Mouse (Mus musculus) kidney, adult 2 months (tissue): ENCODE measurements around the gene Hspb11. TPM values are rescaled to one million over a fixed set of nuclear protein-coding genes. Genes with fewer than 3 reads are reported as not detected.

Source experiments
- DNase-seq: peaks from one replicate; pipeline ENCODE4 v3.0.0; 2021
- H3K27ac ChIP-seq: fragments of 200-500 bp; 2 replicates; pipeline ENCODE4 v1.5.1; 2012; ENCODE audit warnings: low read depth, low read length, control low read depth, inconsistent platforms; ENCODE audit not compliant: insufficient read depth
- H3K27me3 ChIP-seq: fragments of 200-500 bp; replicated peaks from 2 replicates; pipeline ENCODE4 v1.6.1; 2012; ENCODE audit warnings: mild to moderate bottlenecking, moderate library complexity, low read length, inconsistent platforms; ENCODE audit not compliant: control insufficient read depth, insufficient read depth
- H3K36me3 ChIP-seq: fragments of 200-500 bp; 2 replicates; pipeline ENCODE4 v1.6.1; 2012; ENCODE audit warnings: mild to moderate bottlenecking, moderate library complexity, low read length, inconsistent platforms; ENCODE audit not compliant: control insufficient read depth, insufficient read depth
- H3K4me1 ChIP-seq: fragments of 200-500 bp; 2 replicates; pipeline ENCODE4 v1.6.1; 2011; ENCODE audit warnings: low read length; ENCODE audit not compliant: control insufficient read depth, insufficient read depth
- H3K4me3 ChIP-seq: fragments of 200-500 bp; 2 replicates; pipeline ENCODE4 v1.5.1; 2011; ENCODE audit warnings: mild to moderate bottlenecking, low read depth, low read length, control low read depth; ENCODE audit not compliant: insufficient read depth
- CTCF ChIP-seq: fragments of 200-500 bp; conservative IDR thresholded peaks from 2 replicates; pipeline ENCODE4 v1.5.1; 2011; ENCODE audit warnings: low read depth, mild to moderate bottlenecking, control low read depth, low read length, moderate library complexity, mixed read lengths; ENCODE audit not compliant: insufficient read depth, insufficient read length
- POLR2A ChIP-seq: fragments of 200-500 bp; IDR thresholded peaks from one replicate; pipeline ENCODE4 v1.6.1; 2011; ENCODE audit warnings: low read depth, low read length, control low read depth
- WGBS: fragments of 180-500 bp; shearing (Covaris S2); methylation state at CpG from one replicate; pipeline ENCODE4 v1.1.7; 2018; 5-methylcytosine and 5-hydroxymethylcytosine counted together
- polyA plus RNA-seq: library from polyadenylated mRNA; depleted of rRNA; stranded (reverse); fragments of >200 nt; gene quantifications from 2 replicates; pipeline ENCODE4 v1.2.3, GENCODE M21; 2012

The Hspb11 gene
- polyA plus RNA-seq, 1 experiment: 7.1 TPM

- no peaks in the 10 kb centered on the region for H3K4me1 ChIP-seq
- H3K27ac ChIP-seq: no peak overlapping the region
- H3K4me3 ChIP-seq: no peak overlapping the region
- TF ChIP-seq POLR2A: no peak
- no peak for TF ChIP-seq CTCF
- H3K27me3 ChIP-seq: no peaks in the 10 kb centered on the region
- no peaks in the 10 kb centered on the region for H3K36me3 ChIP-seq
- DNase-seq: no peak
- WGBS: 84% methylated on average over 9 of the region's 9 CpGs
These were observed 35.8 kb upstream of the Hspb11 start for GRCm38 (mm10) chr4:107217574-107217973.

- TF ChIP-seq POLR2A: no peak
- no peak for TF ChIP-seq CTCF
- Histone ChIP-seq H3K4me1 (no peaks in the 10 kb centered on the region), H3K27me3 (no peaks in the 10 kb centered on the region), H3K36me3 (no peaks in the 10 kb centered on the region), H3K27ac (no peak overlapping the region), H3K4me3 (no peak overlapping the region)
- WGBS: 74% methylated on average over 5 of the region's 5 CpGs
- no peak for DNase-seq
These were observed 31.9 kb upstream of the Hspb11 start for GRCm38 (mm10) chr4:107221524-107221923.

DNA sequence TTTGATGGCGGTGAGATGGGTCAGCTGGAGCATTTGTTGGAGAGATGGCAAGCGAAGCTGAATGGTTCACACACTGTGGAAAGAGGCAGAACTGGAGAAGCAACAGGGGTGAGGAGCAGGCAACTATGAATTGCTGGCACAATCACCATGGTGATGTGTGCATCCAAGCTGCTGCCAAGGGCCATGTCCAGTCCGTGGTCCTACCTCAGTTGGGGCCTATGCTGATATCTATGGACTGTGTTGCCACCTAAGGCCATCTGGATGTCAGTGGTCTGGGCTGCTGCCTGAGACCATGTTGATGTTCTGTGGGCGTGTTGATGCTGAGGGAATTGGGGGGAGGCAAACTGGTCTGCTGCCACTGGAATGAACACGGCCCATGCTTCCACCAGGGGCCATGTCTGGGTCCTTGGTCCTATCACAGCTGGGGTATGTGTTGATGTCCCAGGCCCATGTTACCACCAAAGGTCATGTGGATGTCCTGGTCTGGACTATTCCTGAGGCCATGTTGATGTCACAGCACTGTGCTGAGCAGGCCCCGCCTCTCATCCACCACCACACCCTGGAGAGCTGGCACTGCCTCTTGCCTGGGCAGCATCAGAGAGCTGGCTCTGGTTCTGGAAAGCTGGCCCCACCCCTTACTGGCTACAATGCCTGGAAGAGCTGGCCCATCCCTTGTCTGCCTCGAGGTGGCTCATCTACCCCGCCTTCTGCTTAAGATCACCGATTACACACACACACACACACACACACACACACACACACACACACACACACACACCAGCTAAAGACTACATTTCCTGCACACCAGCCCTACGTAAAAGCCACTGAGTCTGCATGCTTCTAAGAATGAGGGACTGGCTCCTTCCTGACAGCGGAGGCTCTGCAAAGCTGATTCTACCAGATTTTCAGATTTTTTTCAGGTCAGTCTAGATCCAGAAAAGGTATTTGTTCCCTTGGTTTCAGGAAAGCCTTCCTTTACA, 29.9 kb upstream of the Hspb11 start:
- H3K27ac ChIP-seq: no peak overlapping the region
- H3K4me3 ChIP-seq: no peak overlapping the region
- H3K27me3 ChIP-seq: no peaks in the 10 kb centered on the region
- TF ChIP-seq CTCF: no peak
- no peak for TF ChIP-seq POLR2A
- no peaks in the 10 kb centered on the region for H3K4me1 ChIP-seq
- 82% methylated on average over 11 of the region's 11 CpGs for WGBS
- peak; percentile 19 for DNase-seq
- H3K36me3 ChIP-seq: no peaks in the 10 kb centered on the region

GRCm38 (mm10) chr4:107226313-107226712, 27.1 kb upstream of the Hspb11 start:
- TF ChIP-seq POLR2A (no peak), CTCF (no peak)
- no peak overlapping the region for H3K4me3 ChIP-seq
- no peaks in the 10 kb centered on the region for H3K4me1 ChIP-seq
- DNase-seq: no peak
- H3K27me3 ChIP-seq: no peaks in the 10 kb centered on the region
- 87% methylated on average over 2 of the region's 2 CpGs for WGBS
- H3K36me3 ChIP-seq: no peaks in the 10 kb centered on the region
- no peak overlapping the region for H3K27ac ChIP-seq

GRCm38 (mm10) chr4:107232219-107232618, 21.2 kb upstream of the Hspb11 start:
- DNase-seq: no peak
- no peak overlapping the region for H3K4me3 ChIP-seq
- 75% methylated on average over 3 of the region's 3 CpGs for WGBS
- H3K27ac ChIP-seq: no peak overlapping the region
- TF ChIP-seq POLR2A: no peak
- no peak for TF ChIP-seq CTCF
- H3K36me3 ChIP-seq: peaks cover 3% of the 10 kb centered on the region; the same call in 1 of the 2 replicates
- H3K27me3 ChIP-seq: no peaks in the 10 kb centered on the region
- H3K4me1 ChIP-seq: no peaks in the 10 kb centered on the region

DNA sequence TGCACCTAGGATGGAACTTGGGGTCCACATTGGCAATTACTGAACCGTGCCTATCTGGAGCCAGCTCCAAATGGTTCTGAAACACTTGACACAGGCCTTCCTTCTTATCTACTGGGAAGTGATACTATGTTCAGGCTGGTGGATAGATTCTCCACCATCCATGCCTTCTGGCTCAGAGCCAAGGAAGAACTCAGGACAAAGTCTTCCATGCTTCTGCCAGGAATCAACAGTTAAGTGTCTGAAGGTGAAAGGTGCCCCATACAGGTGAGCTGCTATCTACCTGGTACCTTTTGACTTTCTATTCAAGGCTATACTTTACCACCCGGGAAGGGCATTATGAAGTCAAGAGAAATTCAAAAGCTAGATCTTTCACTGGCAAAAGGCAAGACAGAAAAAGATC, 15.1 kb upstream of the Hspb11 start:
- no peak for TF ChIP-seq CTCF
- no peak for TF ChIP-seq POLR2A
- H3K27me3 ChIP-seq: no peaks in the 10 kb centered on the region
- no peak for DNase-seq
- H3K36me3 ChIP-seq: no peaks in the 10 kb centered on the region; the same call in none of the 2 replicates
- no peak overlapping the region for H3K4me3 ChIP-seq
- 97% methylated on average over 2 of the region's 2 CpGs for WGBS
- H3K27ac ChIP-seq: no peak overlapping the region
- H3K4me1 ChIP-seq: no peaks in the 10 kb centered on the region

- Histone ChIP-seq H3K4me1 (peaks cover under 1% of the 10 kb centered on the region; the same call in 1 of the 2 replicates), H3K27ac (no peak overlapping the region), H3K4me3 (no peak overlapping the region), H3K36me3 (no peaks in the 10 kb centered on the region; the same call in none of the 2 replicates), H3K27me3 (no peaks in the 10 kb centered on the region)
- DNase-seq: no peak
- 85% methylated on average over 6 of the region's 6 CpGs for WGBS
- no peak for TF ChIP-seq POLR2A
- TF ChIP-seq CTCF: no peak
These were observed 13.2 kb upstream of the Hspb11 start for GRCm38 (mm10) chr4:107240196-107240595.
